Mouse (Mus musculus): ENCODE measurements at regions not wholly inside any gene's neighbourhood (a gene's known extent, or its start where the extent isn't known, plus 50 kb on each side); places are given as distances from the start of the nearest gene placed in this dataset.

- TF ChIP-seq EP300 (IDR thresholded peaks at IDR 0.05; ENCODE audit: low read depth) (no peak), CTCF (IDR thresholded peaks at IDR 0.05; ENCODE audit: low read depth) (no peak)
Observed at GRCm38 (mm10) chr12:97519834-97520489, 739.3 kb downstream of the Galc start.
